Mouse (Mus musculus) CH12.LX (cell line): ENCODE results near the gene Prr5.

Source experiments
- CHD1 ChIP-seq: IDR thresholded peaks from 2 replicates; pipeline ENCODE4 v1.6.1; 2012; ENCODE audit warnings: low read depth, low read length, improper control_type of control experiment, inconsistent platforms
- CTCF ChIP-seq, 2 experiments: IDR thresholded peaks in 1 of 2; conservative IDR thresholded peaks in 1 of 2; 2 replicates each; pipeline ENCODE4 v1.5.1; 2011 to 2012; ENCODE audit warnings: low read depth in 2 of 2, low read length in 2 of 2, improper control_type of control experiment in 1 of 2, inconsistent platforms in 1 of 2, mild to moderate bottlenecking in 1 of 2, moderate library complexity in 1 of 2
- UBTF ChIP-seq: IDR thresholded peaks from 2 replicates; pipeline ENCODE4 v1.6.1; 2012; ENCODE audit warnings: low read depth, mild to moderate bottlenecking, inconsistent platforms, low read length, improper control_type of control experiment, moderate library complexity

- no peak for TF ChIP-seq UBTF
- TF ChIP-seq CTCF (conservative IDR thresholded peaks at IDR 0.05 in 1 of 2, IDR thresholded peaks at IDR 0.05 in 1 of 2; ENCODE audit: low read depth in 2 of 2, low read length in 2 of 2): no peak
- no peak for TF ChIP-seq CHD1
Measured at GRCm38 (mm10) chr15:84653151-84653550, 16.3 kb upstream of the Prr5 start.
